Mouse (Mus musculus): Measurements from ENCODE around the gene Naa50.

Gene Naa50

GRCm38 (mm10) chr16:44139536-44140185, at the start of gene Naa50, which contains the start of gene Atp6v1a:
Gene Naa50, plus strand, starts transcription at chr16:44139830.
Gene Atp6v1a, minus strand, starts transcription at chr16:44139705.
- peak; percentile 87 to 88 for DNase-seq (ENCODE audit: low spot score in 2 of 2)

- DNase-seq (ENCODE audit: low spot score in 2 of 2) = no peak
Observed at GRCm38 (mm10) chr16:44099377-44099776, 40.3 kb upstream of the Naa50 start.

GRCm38 (mm10) chr16:44101181-44101710, 38.4 kb upstream of the Naa50 start:
- no peak for DNase-seq (ENCODE audit: low spot score in 2 of 2)

GRCm38 (mm10) chr16:44102925-44103324, 36.7 kb upstream of the Naa50 start:
- DNase-seq (ENCODE audit: low spot score in 2 of 2) = no peak

- DNase-seq (ENCODE audit: low spot score in 2 of 2) = no peak
Observed at GRCm38 (mm10) chr16:44103806-44104766, 35.5 kb upstream of the Naa50 start.

- no peak for DNase-seq (ENCODE audit: low spot score in 2 of 2)
Observed at GRCm38 (mm10) chr16:44105211-44105610, 34.4 kb upstream of the Naa50 start.

- no peak for DNase-seq (ENCODE audit: low spot score in 2 of 2)
Observed at GRCm38 (mm10) chr16:44109002-44109401, 30.6 kb upstream of the Naa50 start.

- no peak for DNase-seq (ENCODE audit: low spot score in 2 of 2)
Observed at GRCm38 (mm10) chr16:44119753-44120501, 19.7 kb upstream of the Naa50 start.

- DNase-seq (ENCODE audit: low spot score in 2 of 2) = no peak
Observed at GRCm38 (mm10) chr16:44122122-44122521, 17.5 kb upstream of the Naa50 start.

GRCm38 (mm10) chr16:44122574-44122973, 17.1 kb upstream of the Naa50 start:
- DNase-seq (ENCODE audit: low spot score in 2 of 2) = no peak

GRCm38 (mm10) chr16:44122982-44123725, 16.5 kb upstream of the Naa50 start:
- DNase-seq (ENCODE audit: low spot score in 2 of 2) = no peak

GRCm38 (mm10) chr16:44123786-44124185, 15.8 kb upstream of the Naa50 start:
- no peak for DNase-seq (ENCODE audit: low spot score in 2 of 2)

GRCm38 (mm10) chr16:44124713-44125112, 14.9 kb upstream of the Naa50 start:
- DNase-seq (ENCODE audit: low spot score in 2 of 2) = no peak

GRCm38 (mm10) chr16:44125436-44125835, 14.2 kb upstream of the Naa50 start:
- DNase-seq (ENCODE audit: low spot score in 2 of 2) = no peak

- DNase-seq (ENCODE audit: low spot score in 2 of 2) = no peak
Observed at GRCm38 (mm10) chr16:44126437-44126836, 13.2 kb upstream of the Naa50 start.

- DNase-seq (ENCODE audit: low spot score in 2 of 2) = no peak
Observed at GRCm38 (mm10) chr16:44132300-44132699, 7.3 kb upstream of the Naa50 start.

GRCm38 (mm10) chr16:44133187-44133586, 6.4 kb upstream of the Naa50 start:
- DNase-seq (ENCODE audit: low spot score in 2 of 2) = no peak

- DNase-seq (ENCODE audit: low spot score in 2 of 2) = no peak
Observed at GRCm38 (mm10) chr16:44136511-44137021, 3.1 kb upstream of the Naa50 start.

- DNase-seq (ENCODE audit: low spot score in 2 of 2) = peak in 1 of 2 experiments; percentile 1
Observed at GRCm38 (mm10) chr16:44138377-44138978, 1.2 kb upstream of the Naa50 start.

- peak; percentile 87 to 90 for DNase-seq (ENCODE audit: low spot score in 2 of 2)
Observed at GRCm38 (mm10) chr16:44138979-44139535, 573 bp upstream of the Naa50 start.
